Mouse (Mus musculus): ENCODE measurements around the gene Gzmd.
A peak's percentile ranks its signal among the peaks of the same experiment; 100 is the strongest.

The Gzmd gene

DNA sequence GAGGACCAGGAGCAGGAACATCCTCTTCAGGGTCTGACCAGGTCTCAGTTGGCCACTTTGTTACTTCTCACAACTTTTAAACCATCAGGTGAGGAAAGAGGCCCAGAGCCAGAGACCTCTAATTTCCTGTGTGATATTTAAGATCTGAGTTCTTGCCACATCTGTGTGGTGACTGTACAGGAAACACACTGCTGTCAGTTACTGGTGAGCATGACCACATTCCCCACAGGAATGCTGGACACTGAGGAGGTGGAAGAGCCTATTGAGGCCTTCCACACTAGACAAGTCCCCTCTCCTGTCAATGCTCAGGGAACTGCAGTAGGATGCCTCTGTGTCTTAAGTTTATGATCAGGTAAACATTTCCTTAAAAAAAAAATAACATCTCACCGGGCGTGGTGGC, 47.2 kb downstream of the Gzmd start, which contains the start of gene Mcpt8:
Gene Mcpt8 (minus strand): TSS at position 107 of the 400 bp plus-strand sequence.
- no peak for DNase-seq (ENCODE audit: low read depth, low spot score)

DNA sequence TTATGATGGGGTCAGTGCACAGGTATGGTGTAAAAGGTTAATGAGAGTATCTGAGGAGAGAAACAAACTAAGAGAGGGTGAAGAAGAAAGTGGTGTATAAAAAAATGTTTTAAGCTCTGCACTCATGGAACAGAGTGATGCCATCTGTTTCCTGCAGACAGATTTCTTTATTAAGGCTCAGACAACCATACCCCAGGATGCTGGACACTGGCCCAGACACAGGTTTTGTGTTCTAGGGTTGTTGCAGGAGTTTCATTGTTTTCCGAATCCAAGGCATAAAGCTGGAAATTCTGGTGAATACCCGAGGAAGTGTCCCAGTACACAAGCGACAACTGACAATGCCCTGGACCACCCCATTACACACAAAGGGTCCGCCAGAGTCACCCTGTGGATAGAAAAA, 50.4 kb downstream of the Gzmd start:
- peak; percentile 76 for DNase-seq (ENCODE audit: low read depth, low spot score)

Data from brain, adult 2 months (tissue).